Mouse (Mus musculus) G1E (cell line): ENCODE measurements at regions not wholly inside any gene's neighbourhood (a gene's known extent, or its start where the extent isn't known, plus 50 kb on each side); places are given as distances from the start of the nearest gene placed in this dataset.

Source experiments
- CTCF ChIP-seq: IDR thresholded peaks from 2 replicates; pipeline ENCODE4 v1.5.1; 2012; ENCODE audit warnings: low read depth, low read length, inconsistent platforms, mixed read lengths
- GATA1 ChIP-seq: IDR thresholded peaks from 2 replicates; pipeline ENCODE4 v1.6.1; 2012; ENCODE audit warnings: borderline replicate concordance, low read length, inconsistent platforms, mixed read lengths
- GATA2 ChIP-seq: IDR thresholded peaks from 2 replicates; pipeline ENCODE4 v1.6.1; 2012; ENCODE audit warnings: low read depth, low read length, inconsistent platforms, borderline replicate concordance
- POLR2AphosphoS5 ChIP-seq: IDR thresholded peaks from 2 replicates; pipeline ENCODE4 v1.6.1; 2012; ENCODE audit warnings: low read depth, low read length, inconsistent platforms; ENCODE audit not compliant: insufficient replicate concordance

DNA sequence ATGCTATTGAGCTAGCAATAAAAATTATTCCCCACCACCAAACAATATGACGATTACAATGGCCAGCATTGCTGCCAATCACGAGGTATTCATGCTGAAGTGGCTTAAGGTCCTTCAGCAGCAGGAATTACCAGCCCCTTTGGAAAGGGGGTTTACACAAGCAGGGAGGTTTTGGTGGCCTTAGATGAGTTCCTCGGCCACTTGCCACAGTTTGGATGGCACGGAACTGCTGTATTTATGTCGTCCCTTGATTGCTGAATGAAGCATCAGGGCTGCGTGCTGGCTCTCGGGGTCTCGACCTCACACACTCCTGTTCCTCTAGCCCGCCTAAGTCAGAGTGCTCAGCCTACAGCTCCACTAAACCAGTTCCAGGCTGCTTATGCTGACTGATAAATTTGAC is 361.2 kb upstream of the Nfe2l3 start:
- no peak for TF ChIP-seq CTCF
- no peak for TF ChIP-seq GATA2
- no peak for TF ChIP-seq POLR2AphosphoS5
- TF ChIP-seq GATA1 = no peak
